Mouse (Mus musculus): ENCODE measurements around the gene Abca13.

Gene Abca13

GRCm38 (mm10) chr11:9533189-9533588 lies 341.4 kb downstream of the Abca13 start:
- no peak for DNase-seq (ENCODE audit: low spot score)

- DNase-seq (ENCODE audit: low spot score), result no peak
Observed at GRCm38 (mm10) chr11:9533658-9534202, 342.0 kb downstream of the Abca13 start.

GRCm38 (mm10) chr11:9536811-9537210 lies 345.1 kb downstream of the Abca13 start:
- DNase-seq (ENCODE audit: low spot score), result no peak

GRCm38 (mm10) chr11:9538328-9538727 lies 346.6 kb downstream of the Abca13 start:
- DNase-seq (ENCODE audit: low spot score), result no peak

- DNase-seq (ENCODE audit: low spot score), result peak; percentile 36
Observed at GRCm38 (mm10) chr11:9560026-9560425, 368.3 kb downstream of the Abca13 start.

GRCm38 (mm10) chr11:9568302-9568701 lies 376.6 kb downstream of the Abca13 start:
- no peak for DNase-seq (ENCODE audit: low spot score)

GRCm38 (mm10) chr11:9570319-9570718 lies 378.6 kb downstream of the Abca13 start:
- DNase-seq (ENCODE audit: low spot score), result no peak

GRCm38 (mm10) chr11:9574894-9575293 lies 383.2 kb downstream of the Abca13 start:
- DNase-seq (ENCODE audit: low spot score), result no peak

- DNase-seq (ENCODE audit: low spot score), result no peak
Observed at GRCm38 (mm10) chr11:9591757-9592316, 400.1 kb downstream of the Abca13 start.

- peak; percentile 41 for DNase-seq (ENCODE audit: low spot score)
Observed at GRCm38 (mm10) chr11:9597299-9597698, 405.6 kb downstream of the Abca13 start.

- no peak for DNase-seq (ENCODE audit: low spot score)
Observed at GRCm38 (mm10) chr11:9601096-9601495, 409.4 kb downstream of the Abca13 start.

- DNase-seq (ENCODE audit: low spot score), result no peak
Observed at GRCm38 (mm10) chr11:9602137-9602536, 410.4 kb downstream of the Abca13 start.

- DNase-seq (ENCODE audit: low spot score), result no peak
Observed at GRCm38 (mm10) chr11:9608249-9608648, 416.5 kb downstream of the Abca13 start.

GRCm38 (mm10) chr11:9609075-9609474 lies 417.3 kb downstream of the Abca13 start:
- DNase-seq (ENCODE audit: low spot score), result no peak

- no peak for DNase-seq (ENCODE audit: low spot score)
Observed at GRCm38 (mm10) chr11:9616133-9616532, 424.4 kb downstream of the Abca13 start.

GRCm38 (mm10) chr11:9616665-9617064 lies 424.9 kb downstream of the Abca13 start:
- DNase-seq (ENCODE audit: low spot score), result no peak

- no peak for DNase-seq (ENCODE audit: low spot score)
Observed at GRCm38 (mm10) chr11:9619986-9620385, 428.2 kb downstream of the Abca13 start.

GRCm38 (mm10) chr11:9622888-9623287 lies 431.1 kb downstream of the Abca13 start:
- no peak for DNase-seq (ENCODE audit: low spot score)

GRCm38 (mm10) chr11:9624753-9625152 lies 433.0 kb downstream of the Abca13 start:
- no peak for DNase-seq (ENCODE audit: low spot score)

- DNase-seq (ENCODE audit: low spot score), result no peak
Observed at GRCm38 (mm10) chr11:9625812-9626211, 434.1 kb downstream of the Abca13 start.

- no peak for DNase-seq (ENCODE audit: low spot score)
Observed at GRCm38 (mm10) chr11:9647272-9647671, 455.5 kb downstream of the Abca13 start.

GRCm38 (mm10) chr11:9647991-9648390 lies 456.2 kb downstream of the Abca13 start:
- no peak for DNase-seq (ENCODE audit: low spot score)

- DNase-seq (ENCODE audit: low spot score), result peak; percentile 18
Observed at GRCm38 (mm10) chr11:9666648-9667255, 475.0 kb downstream of the Abca13 start.

GRCm38 (mm10) chr11:9669430-9669829 lies 477.7 kb downstream of the Abca13 start:
- DNase-seq (ENCODE audit: low spot score), result no peak

All from lung, postnatal 25 days (tissue).